Mouse (Mus musculus): ENCODE results near the gene Nudc.

Nudc gene

GRCm38 (mm10) chr4:133489489-133490245 lies 56.1 kb downstream of the Nudc start:
- no peak for DNase-seq (ENCODE audit: low spot score)

DNA sequence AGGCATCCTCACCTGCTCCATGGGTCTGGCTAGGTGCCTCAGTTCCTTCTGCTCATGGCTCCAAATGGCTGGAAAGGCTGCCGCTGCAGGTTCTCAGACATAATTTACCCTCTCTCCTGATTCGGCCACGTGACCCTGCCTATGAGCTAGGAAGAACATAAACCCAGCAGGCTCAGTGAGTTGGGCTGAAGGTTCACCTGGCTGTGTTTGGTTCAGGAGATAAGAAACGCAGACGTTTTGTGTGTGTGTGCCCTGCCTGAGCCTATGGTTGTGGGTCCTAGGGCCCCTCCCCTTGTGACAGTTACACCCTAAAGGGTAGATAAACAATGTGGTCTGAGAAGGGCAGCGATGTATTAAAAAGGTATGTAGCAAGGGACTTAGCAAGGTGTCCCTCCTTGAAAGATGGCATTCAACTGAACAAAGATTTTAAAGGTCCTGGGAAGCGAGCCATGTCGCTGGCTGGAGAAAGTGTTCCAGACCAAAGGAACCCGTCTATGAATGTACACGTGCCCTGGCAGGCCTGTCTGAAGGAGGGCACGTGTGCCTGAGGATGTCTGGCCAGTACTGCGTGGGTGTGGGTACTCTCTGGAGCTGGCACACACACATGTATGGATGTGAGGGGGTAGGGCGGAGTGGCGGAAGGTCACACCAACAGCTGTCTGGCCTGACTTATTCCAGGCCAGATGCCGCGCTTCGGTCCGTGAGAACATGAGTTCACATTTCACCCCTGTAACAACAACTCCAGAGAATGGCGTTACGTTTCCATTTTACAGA lies 57.0 kb downstream of the Nudc start:
- no peak for DNase-seq (ENCODE audit: low spot score)

DNA sequence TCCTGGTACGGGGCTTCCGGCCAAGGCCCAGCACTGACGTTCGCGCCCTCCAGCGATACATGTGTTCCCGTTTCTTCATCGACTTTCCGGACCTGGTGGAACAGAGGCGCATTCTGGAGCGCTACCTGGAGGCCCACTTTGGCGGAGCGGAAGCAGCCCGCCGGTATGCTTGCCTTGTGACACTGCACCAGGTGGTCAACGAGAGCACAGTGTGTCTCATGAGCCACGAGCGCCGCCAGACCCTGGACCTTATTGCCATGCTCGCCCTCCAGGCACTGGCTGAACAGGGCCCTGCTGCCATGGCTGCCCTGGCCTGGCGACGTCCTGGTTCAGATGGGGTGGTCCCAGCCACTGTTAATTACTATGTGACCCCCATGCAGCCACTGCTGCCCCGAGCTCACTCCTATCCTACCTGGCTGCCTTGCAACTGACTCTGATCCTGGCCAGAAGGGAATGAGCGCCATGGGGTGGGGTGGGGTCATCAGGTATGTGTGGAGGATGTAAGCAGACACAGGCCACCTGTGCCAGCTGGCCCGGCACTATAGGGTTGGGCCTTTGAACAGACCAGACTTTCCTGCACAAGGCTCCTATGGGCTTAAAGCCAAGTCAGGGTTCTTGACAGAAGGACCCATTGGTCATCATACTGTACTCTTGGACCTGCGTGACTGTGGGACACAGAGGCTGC lies 59.0 kb downstream of the Nudc start:
- no peak for DNase-seq (ENCODE audit: low spot score)

DNA sequence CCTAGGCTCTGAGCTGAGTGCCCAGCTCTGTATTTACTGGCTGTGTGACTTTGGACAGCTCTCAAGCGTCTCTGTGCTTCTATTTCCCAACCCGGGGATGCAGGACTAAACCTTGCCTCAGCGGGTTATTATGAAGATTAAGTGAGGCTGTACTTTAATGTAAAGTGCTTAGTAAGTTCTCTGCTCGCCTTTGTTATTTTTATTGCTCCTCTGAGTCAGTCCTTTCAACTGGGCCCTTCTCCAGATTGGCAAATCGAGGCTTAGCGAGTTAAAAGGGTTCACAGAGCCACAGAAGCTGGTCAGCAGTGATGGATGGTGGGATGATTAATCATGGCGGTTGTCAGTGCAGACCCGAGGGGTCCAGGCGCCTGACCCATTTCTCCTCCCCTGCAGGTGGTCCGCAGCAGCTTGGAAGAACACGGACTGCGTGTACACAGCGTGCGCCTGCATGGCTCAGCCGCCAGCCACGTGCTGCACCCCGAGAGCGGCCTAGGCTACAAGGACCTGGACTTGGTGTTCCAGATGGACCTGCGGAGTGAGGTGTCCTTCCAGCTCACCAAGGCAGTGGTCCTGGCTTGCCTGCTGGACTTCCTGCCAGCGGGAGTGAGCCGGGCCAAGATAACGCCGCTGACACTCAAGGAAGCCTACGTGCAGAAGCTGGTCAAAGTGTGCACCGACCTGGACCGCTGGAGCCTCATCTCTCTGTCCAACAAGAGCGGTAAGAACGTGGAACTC lies 59.9 kb downstream of the Nudc start:
- DNase-seq (ENCODE audit: low spot score), result no peak

- DNase-seq (ENCODE audit: low spot score), result no peak
These were observed 61.4 kb downstream of the Nudc start for GRCm38 (mm10) chr4:133484266-133485025.
